Mouse (Mus musculus) heart, adult 2 months (tissue): ENCODE measurements around the gene Clic6.

Experiments used
- CTCF ChIP-seq: fragments of 200-600 bp; IDR thresholded peaks from 2 replicates; pipeline ENCODE4 v1.8.1; 2022; ENCODE audit warnings: antibody characterized with exemption, mild to moderate bottlenecking, moderate library complexity
- EP300 ChIP-seq: fragments of 200-500 bp; IDR thresholded peaks from 2 replicates; pipeline ENCODE4 v1.6.1; 2011; ENCODE audit warnings: low read depth, low read length, control low read depth; ENCODE audit not compliant: insufficient read depth
- POLR2A ChIP-seq: fragments of 200-500 bp; IDR thresholded peaks from 2 replicates; pipeline ENCODE4 v1.6.1; 2011; ENCODE audit warnings: mild to moderate bottlenecking, low read depth, low read length, control low read depth; ENCODE audit not compliant: insufficient read depth

GRCm38 (mm10) chr16:92464390-92464972 lies 21.1 kb upstream of the Clic6 start:
- TF ChIP-seq POLR2A (no peak), EP300 (no peak), CTCF (no peak)
